Mouse (Mus musculus) ES-Bruce4 (cell line): ENCODE measurements around the gene Tnfaip8l1.

Experiments
- CTCF ChIP-seq: IDR thresholded peaks from one replicate; pipeline ENCODE4 v1.8.1; 2011; ENCODE audit warnings: low read depth, low read length
- POLR2A ChIP-seq: IDR thresholded peaks from one replicate; pipeline ENCODE4 v1.8.1; 2011; ENCODE audit warnings: low read length; ENCODE audit not compliant: insufficient read depth

DNA sequence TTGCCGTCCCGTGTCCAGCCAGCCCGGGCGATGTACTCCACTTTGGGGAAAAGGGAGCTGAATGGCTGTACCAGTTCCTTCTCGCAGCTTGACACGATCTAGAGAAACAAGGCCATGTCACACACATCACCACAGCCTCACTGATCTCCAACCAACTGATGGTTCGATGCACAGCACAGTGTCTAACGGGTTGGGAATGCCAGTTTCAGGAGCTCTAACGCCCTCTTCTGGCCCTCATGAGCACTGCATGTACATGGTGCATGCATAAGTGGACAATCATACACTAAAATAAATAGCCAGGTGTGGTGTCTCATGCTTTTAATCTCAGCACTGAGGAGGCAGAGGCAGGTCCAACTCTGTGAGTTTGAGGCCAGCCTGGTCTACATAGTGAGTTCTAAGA is 38.3 kb downstream of the Tnfaip8l1 start:
- TF ChIP-seq CTCF = peak; percentile 66
- no peak for TF ChIP-seq POLR2A
